Mouse (Mus musculus) bone marrow macrophage, adult 2 months (primary cell): ENCODE measurements around the gene Grap.

Source experiments
- CTCF ChIP-seq: IDR thresholded peaks from 2 replicates; pipeline ENCODE4 v1.5.1; 2012; ENCODE audit warnings: low read depth, mild to moderate bottlenecking, low read length, moderate library complexity
- POLR2A ChIP-seq: IDR thresholded peaks from 2 replicates; pipeline ENCODE4 v1.6.1; 2012; ENCODE audit warnings: mild to moderate bottlenecking, low read depth, low read length, borderline replicate concordance

DNA sequence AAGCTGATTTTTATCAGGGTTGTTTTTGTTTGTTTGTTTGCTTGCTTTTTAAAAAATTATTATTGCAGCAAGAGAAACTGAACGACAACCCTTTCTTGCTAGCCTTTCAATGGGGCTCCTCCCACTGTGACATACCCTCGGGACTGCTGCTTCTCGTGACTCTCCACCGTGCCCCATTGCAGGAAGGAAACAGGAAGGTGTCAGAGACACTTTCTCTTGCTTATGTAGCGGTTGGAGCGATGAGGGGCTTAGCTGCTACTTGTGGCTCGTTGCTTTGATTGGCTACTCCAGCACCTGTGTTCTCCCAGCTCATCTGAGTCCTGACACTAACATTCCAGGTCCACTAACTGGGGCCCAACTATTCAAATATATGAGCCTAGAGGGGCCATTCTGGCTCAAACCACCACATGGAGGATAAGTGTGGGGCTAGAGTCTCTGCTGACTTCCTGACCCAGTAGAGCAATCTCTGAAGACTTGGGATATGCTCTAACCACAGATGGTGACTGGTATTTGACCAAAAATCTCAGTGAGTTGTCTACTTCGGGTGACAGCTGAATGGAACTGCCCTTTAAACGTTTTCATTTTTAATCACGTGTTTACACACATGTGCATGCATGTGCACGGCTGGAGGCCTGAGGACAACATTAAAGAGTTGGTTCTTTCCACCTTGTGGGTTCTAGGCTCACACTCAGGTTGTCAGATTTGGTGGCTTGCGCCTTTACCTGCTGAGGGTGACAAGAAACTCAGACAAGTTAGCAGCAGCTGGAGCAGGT, 14.1 kb upstream of the Grap start:
- TF ChIP-seq CTCF (no peak), POLR2A (no peak)
